Mouse (Mus musculus) midbrain, embryonic 11.5 days (tissue): ENCODE measurements around the gene Gabrb3. TPM values are rescaled to one million over a fixed set of nuclear protein-coding genes. Genes with fewer than 3 reads are reported as not detected.
"Not testable (repeated sequence)": the region's sequence is repeated elsewhere in the genome, so short reads cannot be mapped to it uniquely, and the experiment has no call there.

Source experiments
- ATAC-seq: fragments of 200-750 bp; cut with Nextera tagmentation; 2 replicates; pipeline ENCODE4 v1.8.0; 2017; ENCODE audit warnings: moderate TSS enrichment, moderate library complexity; ENCODE audit not compliant: low FRiP score
- DNase-seq: peaks from one replicate; pipeline ENCODE4 v3.0.0; 2015; ENCODE audit warnings: low spot score; ENCODE audit errors: missing footprints
- H3K27ac ChIP-seq: fragments of 300-500 bp; sonication (generic); 2 replicates; pipeline ENCODE4 v1.5.1; 2014; ENCODE audit warnings: low read depth, low read length
- H3K27me3 ChIP-seq: fragments of 300-500 bp; sonication (generic); 2 replicates; pipeline ENCODE4 v1.6.1; 2014; ENCODE audit warnings: mild to moderate bottlenecking, low read length, moderate library complexity, mixed read lengths; ENCODE audit not compliant: control insufficient read depth, insufficient read depth
- H3K36me3 ChIP-seq: fragments of 300-500 bp; sonication (generic); 2 replicates; pipeline ENCODE4 v1.6.1; 2014; ENCODE audit warnings: mild to moderate bottlenecking, low read length, moderate library complexity, mixed read lengths; ENCODE audit not compliant: control insufficient read depth, insufficient read depth
- H3K4me1 ChIP-seq: fragments of 300-500 bp; sonication (generic); 2 replicates; pipeline ENCODE4 v1.6.1; 2014; ENCODE audit warnings: low read length; ENCODE audit not compliant: control insufficient read depth, insufficient read depth
- H3K4me2 ChIP-seq: fragments of 300-500 bp; sonication (generic); 2 replicates; pipeline ENCODE4 v1.6.1; 2014; ENCODE audit warnings: mild to moderate bottlenecking, moderate library complexity
- H3K4me3 ChIP-seq: fragments of 300-500 bp; sonication (generic); 2 replicates; pipeline ENCODE4 v1.5.1; 2014; ENCODE audit warnings: low read depth, low read length
- H3K9ac ChIP-seq: fragments of 300-500 bp; sonication (generic); 2 replicates; pipeline ENCODE4 v1.6.1; 2014; ENCODE audit warnings: low read length
- H3K9me3 ChIP-seq: fragments of 300-500 bp; sonication (generic); 2 replicates; pipeline ENCODE4 v1.6.1; 2016; ENCODE audit warnings: low read length; ENCODE audit not compliant: control insufficient read depth
- WGBS: fragments of 180-500 bp; shearing (Covaris S2); extraction: QIAGEN DNeasy Blood & Tissue Kit; methylation state at CpG from one replicate; pipeline ENCODE4 v1.1.7; 2014; 5-methylcytosine and 5-hydroxymethylcytosine counted together
- polyA plus RNA-seq: library from polyadenylated mRNA; unstranded; fragments of >200 nt; fragmentation: Nextera tagmentation; extraction: Ambion mirVana; gene quantifications from 2 replicates; pipeline ENCODE4 v1.2.1, GENCODE M21; 2014

Gene Gabrb3
- polyA plus RNA-seq, 1 experiment from 2014 or later = 11.7 TPM

- Histone ChIP-seq H3K4me1 (no peaks in the 10 kb centered on the region), H3K4me3 (no peak overlapping the region), H3K27me3 (no peaks in the 10 kb centered on the region), H3K36me3 (no peaks in the 10 kb centered on the region), H3K9ac (no peak overlapping the region), H3K9me3 (no peaks in the 10 kb centered on the region), H3K4me2 (no peak overlapping the region), H3K27ac (no peak overlapping the region)
- no peak for ATAC-seq
- no peak for DNase-seq
- WGBS = 91% methylated on average over 7 of the region's 7 CpGs
These were observed 287.7 kb downstream of the Gabrb3 start for GRCm38 (mm10) chr7:57706976-57707740.

GRCm38 (mm10) chr7:57711709-57712108 is 292.2 kb downstream of the Gabrb3 start:
- Histone ChIP-seq H3K9ac (no peak overlapping the region), H3K36me3 (no peaks in the 10 kb centered on the region), H3K27ac (no peak overlapping the region), H3K27me3 (no peaks in the 10 kb centered on the region), H3K9me3 (no peaks in the 10 kb centered on the region), H3K4me2 (no peak overlapping the region), H3K4me3 (no peak overlapping the region), H3K4me1 (no peaks in the 10 kb centered on the region)
- no peak for DNase-seq
- ATAC-seq = no peak

- H3K27ac ChIP-seq = no peak overlapping the region
- no peak for DNase-seq
These were observed 327.3 kb downstream of the Gabrb3 start for GRCm38 (mm10) chr7:57746836-57747235.

GRCm38 (mm10) chr7:57760466-57760865 is 341.0 kb downstream of the Gabrb3 start:
- Histone ChIP-seq H3K4me2 (no peak overlapping the region), H3K27ac (no peak overlapping the region), H3K27me3 (no peaks in the 10 kb centered on the region), H3K9ac (no peak overlapping the region), H3K4me3 (no peak overlapping the region), H3K9me3 (no peaks in the 10 kb centered on the region), H3K36me3 (no peaks in the 10 kb centered on the region), H3K4me1 (no peaks in the 10 kb centered on the region)
- no peak for DNase-seq
- no peak for ATAC-seq
- 93% methylated on average over 5 of the region's 5 CpGs for WGBS

More at GRCm38 (mm10) chr7:57746836-57747235, 327.3 kb downstream of the Gabrb3 start:
- no peaks in the 10 kb centered on the region for H3K27me3 ChIP-seq
- no peak for ATAC-seq
- no peaks in the 10 kb centered on the region for H3K9me3 ChIP-seq
- WGBS = 86% methylated on average over 2 of the region's 2 CpGs
- no peaks in the 10 kb centered on the region for H3K4me1 ChIP-seq
- no peak overlapping the region for H3K9ac ChIP-seq
- H3K4me3 ChIP-seq = no peak overlapping the region
- H3K36me3 ChIP-seq = no peaks in the 10 kb centered on the region
- H3K4me2 ChIP-seq = no peak overlapping the region

- H3K36me3 ChIP-seq = no peaks in the 10 kb centered on the region
- H3K4me3 ChIP-seq = no peak overlapping the region
- WGBS = 67% methylated on average over 5 of the region's 5 CpGs
- H3K27ac ChIP-seq = no peak overlapping the region
- H3K9ac ChIP-seq = no peak overlapping the region
- H3K4me1 ChIP-seq = no peaks in the 10 kb centered on the region
- H3K4me2 ChIP-seq = no peak overlapping the region
- H3K27me3 ChIP-seq = no peaks in the 10 kb centered on the region
- no peaks in the 10 kb centered on the region for H3K9me3 ChIP-seq
- no peak for DNase-seq
- ATAC-seq = no peak
These were observed 359.3 kb downstream of the Gabrb3 start for GRCm38 (mm10) chr7:57778754-57779153.

- not testable (repeated sequence) for H3K36me3 ChIP-seq, H3K4me3 ChIP-seq, H3K27ac ChIP-seq, H3K9me3 ChIP-seq, H3K27me3 ChIP-seq, ATAC-seq, H3K9ac ChIP-seq, DNase-seq, H3K4me1 ChIP-seq, H3K4me2 ChIP-seq
- WGBS = 73% methylated on average over 2 of the region's 2 CpGs
These were observed 366.6 kb downstream of the Gabrb3 start for GRCm38 (mm10) chr7:57786102-57786501.

- no peaks in the 10 kb centered on the region for H3K9me3 ChIP-seq
- no peaks in the 10 kb centered on the region for H3K36me3 ChIP-seq
- no peak overlapping the region for H3K27ac ChIP-seq
- no peak overlapping the region for H3K4me3 ChIP-seq
- H3K4me1 ChIP-seq = no peaks in the 10 kb centered on the region
- ATAC-seq = no peak
- H3K27me3 ChIP-seq = no peaks in the 10 kb centered on the region
- 84% methylated on average over 2 of the region's 2 CpGs for WGBS
- no peak for DNase-seq
- no peak overlapping the region for H3K9ac ChIP-seq
- no peak overlapping the region for H3K4me2 ChIP-seq
These were observed 368.0 kb downstream of the Gabrb3 start for GRCm38 (mm10) chr7:57787520-57787919.

GRCm38 (mm10) chr7:57803266-57803665 is 383.8 kb downstream of the Gabrb3 start:
- no peaks in the 10 kb centered on the region for H3K27me3 ChIP-seq
- no peak overlapping the region for H3K27ac ChIP-seq
- ATAC-seq (no peak), DNase-seq (no peak)
- WGBS = 77% methylated on average over 1 of the region's 1 CpGs
- no peak overlapping the region for H3K9ac ChIP-seq
- H3K4me3 ChIP-seq = no peak overlapping the region
- H3K9me3 ChIP-seq = no peaks in the 10 kb centered on the region
- H3K4me1 ChIP-seq = no peaks in the 10 kb centered on the region
- H3K4me2 ChIP-seq = no peak overlapping the region
- no peaks in the 10 kb centered on the region for H3K36me3 ChIP-seq

GRCm38 (mm10) chr7:57813716-57814115 is 394.2 kb downstream of the Gabrb3 start:
- no peak overlapping the region for H3K4me2 ChIP-seq
- WGBS = 51% methylated on average over 1 of the region's 1 CpGs
- ATAC-seq (no peak), DNase-seq (no peak)
- no peak overlapping the region for H3K9ac ChIP-seq
- no peak overlapping the region for H3K27ac ChIP-seq
- no peaks in the 10 kb centered on the region for H3K9me3 ChIP-seq
- H3K36me3 ChIP-seq = no peaks in the 10 kb centered on the region
- no peaks in the 10 kb centered on the region for H3K27me3 ChIP-seq
- H3K4me3 ChIP-seq = no peak overlapping the region
- H3K4me1 ChIP-seq = no peaks in the 10 kb centered on the region
